Mouse (Mus musculus) kidney, embryonic 15.5 days (tissue): Measurements from ENCODE around the gene Alg3. TPM values are rescaled to one million over a fixed set of nuclear protein-coding genes. Genes with fewer than 3 reads are reported as not detected.
A peak's percentile ranks its signal among the peaks of the same experiment; 100 is the strongest.

Source experiments
- ATAC-seq: fragments of 200-750 bp; cut with Nextera tagmentation; replicated peaks from 2 replicates; pipeline ENCODE4 v1.8.0; 2017; ENCODE audit warnings: moderate TSS enrichment; ENCODE audit not compliant: low FRiP score
- H3K27ac ChIP-seq: fragments of 300-500 bp; sonication (generic); 2 replicates; pipeline ENCODE4 v1.5.1; 2015; ENCODE audit warnings: mild to moderate bottlenecking, inconsistent platforms
- H3K27me3 ChIP-seq: fragments of 300-500 bp; sonication (generic); 2 replicates; pipeline ENCODE4 v1.6.1; 2015; ENCODE audit warnings: inconsistent platforms
- H3K36me3 ChIP-seq: fragments of 300-500 bp; sonication (generic); 2 replicates; pipeline ENCODE4 v1.6.1; 2015; ENCODE audit warnings: inconsistent platforms
- H3K4me1 ChIP-seq: fragments of 300-500 bp; sonication (generic); 2 replicates; pipeline ENCODE4 v1.6.1; 2015; ENCODE audit warnings: inconsistent platforms
- H3K4me2 ChIP-seq: fragments of 300-500 bp; sonication (generic); 2 replicates; pipeline ENCODE4 v1.6.1; 2015; ENCODE audit warnings: moderate library complexity, mild to moderate bottlenecking, inconsistent platforms
- H3K4me3 ChIP-seq: fragments of 300-500 bp; sonication (generic); replicated peaks from 2 replicates; pipeline ENCODE4 v1.5.1; 2015; ENCODE audit warnings: mild to moderate bottlenecking, inconsistent platforms
- H3K9ac ChIP-seq: fragments of 300-500 bp; sonication (generic); 2 replicates; pipeline ENCODE4 v1.6.1; 2015; ENCODE audit warnings: mild to moderate bottlenecking, inconsistent platforms
- H3K9me3 ChIP-seq: fragments of 300-500 bp; sonication (generic); replicated peaks from 2 replicates; pipeline ENCODE4 v1.6.1; 2016; ENCODE audit warnings: inconsistent platforms
- WGBS: fragments of 180-500 bp; shearing (Covaris S2); methylation state at CpG from one replicate; pipeline ENCODE4 v1.1.7; 2015; ENCODE audit warnings: mixed read lengths; 5-methylcytosine and 5-hydroxymethylcytosine counted together
- microRNA counts: library from miRNA; unstranded; fragments of <30 nt; microRNA quantifications from one replicate; lab custom pipeline; 2016
- microRNA-seq: library from miRNA; unstranded; fragments of <30 nt; microRNA quantifications from one replicate; pipeline ENCODE4, GENCODE M21; 2016
- polyA plus RNA-seq: library from polyadenylated mRNA; unstranded; fragments of >200 nt; fragmentation: Nextera tagmentation; extraction: Ambion mirVana; gene quantifications from 2 replicates; pipeline ENCODE4 v1.2.1, GENCODE M21; 2015

Alg3 gene
- polyA plus RNA-seq, 1 experiment from 2014 or later, result 43.8 TPM

DNA sequence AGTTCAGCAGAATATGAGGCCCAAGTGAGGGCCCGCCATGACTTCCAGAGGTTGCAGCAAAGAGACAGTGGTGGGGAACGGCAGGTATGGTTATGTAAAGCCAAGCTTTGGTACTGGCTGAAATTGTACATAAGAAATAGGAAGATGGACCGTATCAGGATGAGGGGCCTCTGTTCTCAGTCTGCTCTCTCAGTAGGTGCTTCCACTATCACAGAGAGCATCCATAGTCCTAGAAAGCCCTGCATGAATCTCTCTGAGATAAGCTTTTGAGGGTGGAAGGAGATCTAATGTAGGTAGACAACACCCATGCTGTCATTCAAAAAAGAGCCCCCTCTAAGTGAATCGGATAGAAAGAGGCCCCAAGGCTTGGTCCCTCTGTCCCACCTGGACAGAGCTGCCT, 15.8 kb downstream of the Alg3 start:
- Histone ChIP-seq H3K27ac (no peak overlapping the region), H3K9ac (no peak overlapping the region), H3K4me3 (no peak overlapping the region), H3K9me3 (no peaks in the 10 kb centered on the region), H3K36me3 (no peaks in the 10 kb centered on the region), H3K27me3 (peaks cover 44% of the 10 kb centered on the region), H3K4me2 (no peak overlapping the region), H3K4me1 (peaks cover 8% of the 10 kb centered on the region)
- ATAC-seq, result no peak
- WGBS, result 92% methylated on average over 4 of the region's 4 CpGs

DNA sequence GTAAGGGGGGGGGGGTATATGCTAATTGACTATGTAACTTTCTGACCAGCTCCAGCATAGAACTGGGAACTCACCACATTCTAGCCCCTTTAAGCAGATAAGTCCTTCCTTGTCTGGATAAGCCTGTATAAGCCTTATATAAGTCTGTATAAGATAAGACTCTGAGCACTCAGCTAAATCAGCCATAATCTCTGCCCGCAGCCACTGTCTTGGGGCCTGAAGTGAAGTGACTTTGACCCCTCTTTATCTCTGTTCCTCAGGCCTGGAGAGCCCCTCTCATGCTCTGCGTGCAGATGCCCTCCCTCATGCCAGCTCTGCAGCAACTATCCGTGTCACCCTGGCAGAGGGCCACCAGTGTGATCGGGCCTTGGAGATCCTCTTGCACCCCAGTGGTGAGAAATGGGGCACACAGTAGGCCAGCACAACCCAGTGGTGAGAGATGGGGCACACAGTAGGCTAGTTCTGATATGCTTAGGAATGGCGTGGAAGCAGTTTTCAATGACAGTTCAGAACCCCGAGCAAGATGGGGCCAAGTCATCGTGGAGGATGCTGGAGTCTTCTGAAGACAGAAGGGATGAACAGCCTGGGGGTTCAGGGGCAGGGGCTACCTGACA, 16.4 kb downstream of the Alg3 start:
- H3K9ac ChIP-seq, result no peak overlapping the region
- no peak overlapping the region for H3K27ac ChIP-seq
- no peak overlapping the region for H3K4me2 ChIP-seq
- H3K36me3 ChIP-seq, result no peaks in the 10 kb centered on the region
- no peak overlapping the region for H3K4me3 ChIP-seq
- H3K9me3 ChIP-seq, result no peaks in the 10 kb centered on the region
- H3K27me3 ChIP-seq, result peaks cover 49% of the 10 kb centered on the region
- H3K4me1 ChIP-seq, result peaks cover 14% of the 10 kb centered on the region
- ATAC-seq, result no peak
- WGBS, result 83% methylated on average over 7 of the region's 7 CpGs

DNA sequence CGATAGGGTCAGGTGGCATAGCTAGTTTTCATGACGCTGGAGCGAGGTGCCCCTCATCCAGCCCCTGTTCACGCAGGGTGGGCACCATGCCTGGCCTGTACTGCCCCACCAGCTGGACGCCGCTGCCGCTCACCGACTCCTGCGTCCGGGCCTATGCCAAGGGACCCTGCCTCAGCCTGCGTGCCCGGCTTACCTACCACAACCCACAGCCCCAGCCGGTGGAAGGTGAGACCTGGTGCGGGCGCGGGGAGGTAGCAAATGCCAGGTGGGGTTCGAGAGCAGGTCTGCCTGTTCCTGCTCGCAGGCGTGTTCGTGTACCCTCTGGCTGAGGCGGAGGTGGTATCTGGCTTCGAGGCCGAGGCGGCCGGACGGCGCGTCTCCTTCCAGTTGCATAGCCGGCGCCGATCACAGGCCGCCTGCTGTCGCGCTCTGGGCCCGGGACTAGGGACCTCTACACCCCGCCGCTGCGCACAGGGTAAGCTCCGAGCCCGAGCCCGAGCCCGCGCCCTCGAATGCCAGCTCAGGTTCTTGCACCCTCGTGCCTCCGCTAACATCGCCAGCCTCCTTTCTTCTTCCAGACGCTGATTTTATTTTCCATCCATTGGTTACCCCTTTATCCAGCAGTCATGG, 20.3 kb downstream of the Alg3 start:
- H3K9ac ChIP-seq, result no peak overlapping the region
- H3K4me2 ChIP-seq, result peak overlapping the region; percentile 97
- peaks cover 26% of the 10 kb centered on the region for H3K4me1 ChIP-seq
- H3K27me3 ChIP-seq, result peaks cover 71% of the 10 kb centered on the region
- H3K4me3 ChIP-seq, result peak overlapping the region; percentile 53
- 4% methylated on average over 48 of the region's 48 CpGs for WGBS
- ATAC-seq, result peak; percentile 30; the same call in 1 of the 2 replicates
- no peak overlapping the region for H3K27ac ChIP-seq
- H3K9me3 ChIP-seq, result no peaks in the 10 kb centered on the region
- no peaks in the 10 kb centered on the region for H3K36me3 ChIP-seq

DNA sequence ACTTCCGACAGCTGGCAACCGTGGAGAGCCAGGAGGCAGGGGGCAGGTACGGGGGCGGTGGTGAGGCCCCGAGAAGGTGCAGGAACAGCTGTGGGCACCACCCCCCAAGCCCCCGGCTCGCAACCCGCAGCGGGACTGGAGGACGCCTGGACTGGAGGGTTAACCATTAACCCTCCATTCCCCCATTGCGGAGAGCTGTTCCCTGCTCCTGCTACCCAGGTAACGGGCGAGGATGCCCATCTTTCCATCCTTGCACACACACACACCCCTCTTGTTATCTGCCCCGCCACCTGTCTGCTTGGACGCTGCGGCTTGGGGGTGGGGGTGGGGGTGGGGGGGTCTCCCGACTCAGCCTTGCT, 20.9 kb downstream of the Alg3 start:
- no peaks in the 10 kb centered on the region for H3K36me3 ChIP-seq
- H3K4me2 ChIP-seq, result peak overlapping the region; percentile 97
- ATAC-seq, result peak; percentile 31; the same call in 1 of the 2 replicates
- H3K9ac ChIP-seq, result no peak overlapping the region
- peaks cover 71% of the 10 kb centered on the region for H3K27me3 ChIP-seq
- WGBS, result 3% methylated on average over 17 of the region's 17 CpGs
- H3K9me3 ChIP-seq, result no peaks in the 10 kb centered on the region
- peaks cover 26% of the 10 kb centered on the region for H3K4me1 ChIP-seq
- no peak overlapping the region for H3K27ac ChIP-seq
- peak overlapping the region; percentile 53 for H3K4me3 ChIP-seq

DNA sequence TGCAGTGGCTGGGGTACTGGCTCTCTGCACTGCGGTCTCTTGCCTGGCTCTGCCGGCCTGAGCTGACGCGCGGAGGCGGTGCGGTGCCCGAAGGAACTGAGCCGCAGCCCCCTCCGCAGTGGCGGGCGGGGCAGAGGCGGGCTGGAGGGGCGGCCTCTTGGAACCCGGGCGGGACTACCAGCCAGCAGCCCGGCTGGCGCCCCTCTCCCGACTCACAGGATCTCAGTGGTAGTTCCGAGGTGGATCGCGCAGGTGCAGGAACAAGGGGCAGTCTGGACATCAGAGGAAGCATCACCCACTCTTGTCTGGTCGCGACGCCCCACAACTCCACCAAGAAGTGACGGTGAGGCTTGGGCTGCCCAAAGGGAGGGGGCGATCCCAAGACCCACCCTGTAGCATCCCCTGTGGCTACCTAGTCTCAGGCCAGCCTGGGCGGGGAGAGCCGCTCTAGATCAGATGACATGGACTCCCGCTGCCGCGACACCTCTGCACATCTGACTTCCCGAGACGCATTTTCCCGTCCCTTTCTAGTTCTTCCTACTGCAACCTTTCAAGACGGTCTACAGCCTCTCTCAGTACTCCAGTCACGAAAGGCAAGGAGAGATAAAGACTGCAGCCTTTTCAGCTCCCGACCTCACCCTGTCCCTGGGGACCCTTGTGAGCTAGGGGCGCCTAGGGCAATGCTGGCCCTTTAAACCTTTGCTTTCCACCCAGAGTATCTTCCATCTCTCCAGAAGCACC, 21.4 kb downstream of the Alg3 start:
- under 1% methylated on average over 39 of the region's 39 CpGs for WGBS

DNA sequence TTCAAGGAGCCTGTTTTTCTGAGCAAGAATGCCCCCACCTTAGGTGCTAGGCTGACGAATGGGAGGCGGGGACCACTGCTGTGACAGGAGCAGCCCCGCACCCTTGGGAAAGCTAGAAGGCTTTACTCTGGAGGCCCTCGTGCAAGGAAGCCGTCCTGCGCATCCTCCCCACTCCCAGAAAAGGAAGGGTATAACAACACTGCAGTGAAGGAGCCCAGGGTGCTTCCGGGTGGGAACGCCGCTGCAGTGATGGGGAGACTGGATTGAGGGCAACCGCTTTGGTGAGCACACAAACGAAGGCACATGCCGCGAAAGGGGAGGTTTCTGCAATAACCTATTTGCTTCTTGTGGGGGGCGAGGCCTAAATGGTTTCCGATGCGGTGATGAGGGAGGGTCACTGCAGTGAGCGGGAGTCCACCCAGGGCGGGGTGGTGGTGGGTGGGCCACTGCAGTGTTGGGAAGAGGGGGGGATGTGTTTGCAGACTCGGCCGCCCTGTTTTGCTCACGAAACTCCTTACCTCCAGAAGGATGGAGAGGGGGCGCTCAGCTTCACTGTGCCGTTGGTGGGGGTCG, 22.1 kb downstream of the Alg3 start, which contains the start of gene Vwa5b2:
TSS of gene Vwa5b2 (plus strand) at position 106 of the 573 bp plus-strand sequence.
- under 1% methylated on average over 24 of the region's 24 CpGs for WGBS
- peak within 1 kb of the TSS; percentile 48 for H3K9ac ChIP-seq
- H3K4me2 ChIP-seq, result peak within 1 kb of the TSS; percentile 97
- H3K27ac ChIP-seq, result no peak within 1 kb of the TSS
- peak within 1 kb of the TSS; percentile 53 for H3K4me3 ChIP-seq
- H3K9me3 ChIP-seq, result no peaks in the 10 kb centered on the region
- H3K36me3 ChIP-seq, result no peaks in the 10 kb centered on the region
- peak; percentile 42 for ATAC-seq
- H3K27me3 ChIP-seq, result peaks cover 64% of the 10 kb centered on the region
- H3K4me1 ChIP-seq, result peaks cover 26% of the 10 kb centered on the region

More for the DNA sequence above, 21.4 kb downstream of the Alg3 start:
- peak overlapping the region; percentile 97 for H3K4me2 ChIP-seq
- H3K36me3 ChIP-seq, result no peaks in the 10 kb centered on the region
- peak; percentile 83 for ATAC-seq
- H3K9ac ChIP-seq, result peak overlapping the region; percentile 48
- H3K4me3 ChIP-seq, result peak overlapping the region; percentile 53
- H3K4me1 ChIP-seq, result peaks cover 26% of the 10 kb centered on the region
- H3K27me3 ChIP-seq, result peaks cover 68% of the 10 kb centered on the region
- H3K9me3 ChIP-seq, result no peaks in the 10 kb centered on the region
- H3K27ac ChIP-seq, result no peak overlapping the region

DNA sequence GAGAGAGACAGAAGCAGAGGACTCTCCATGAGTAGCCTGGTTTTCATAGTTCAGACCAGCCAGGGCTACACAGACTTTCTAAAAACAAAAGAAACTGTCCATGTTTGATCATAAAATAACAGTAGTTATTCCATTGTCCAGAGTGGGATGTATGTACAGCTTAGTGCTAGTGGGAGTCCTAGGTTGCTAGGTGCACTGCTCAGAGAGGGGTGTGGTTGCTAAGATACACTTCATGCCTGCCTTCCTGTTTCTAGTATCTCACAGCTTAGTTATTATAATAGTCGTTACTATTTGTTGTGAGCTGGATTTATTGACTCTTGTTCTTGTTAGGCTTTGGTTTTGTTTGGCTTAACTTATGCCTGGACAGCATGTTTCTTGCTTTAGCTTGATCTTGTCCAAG, 46.5 kb downstream of the Alg3 start:
- Histone ChIP-seq H3K4me3 (no peak overlapping the region), H3K4me2 (no peak overlapping the region), H3K36me3 (peaks cover 33% of the 10 kb centered on the region), H3K27ac (no peak overlapping the region), H3K9me3 (no peaks in the 10 kb centered on the region), H3K4me1 (no peaks in the 10 kb centered on the region), H3K9ac (no peak overlapping the region), H3K27me3 (no peaks in the 10 kb centered on the region)
- no peak for ATAC-seq
- WGBS, result 55% methylated on average over 1 of the region's 1 CpGs

DNA sequence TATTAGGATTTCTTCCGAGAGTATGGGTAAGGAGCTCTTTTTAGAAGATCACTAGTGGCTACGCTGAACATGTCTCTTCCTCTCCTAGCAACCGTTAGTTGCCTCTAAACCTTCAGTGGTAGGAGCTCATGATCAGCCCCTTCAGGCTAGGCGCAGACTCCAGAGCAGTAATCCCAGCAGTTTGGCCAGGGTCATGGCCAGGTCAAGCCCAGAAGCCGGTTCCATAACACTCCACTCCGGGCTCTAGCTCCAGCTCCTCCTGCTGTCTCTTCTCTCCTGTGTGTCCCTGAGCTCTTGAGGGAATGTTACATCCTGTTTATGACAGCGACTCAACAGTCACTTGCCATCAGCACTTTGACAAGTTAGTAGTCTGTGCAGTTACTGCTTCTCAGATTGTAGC, 54.2 kb downstream of the Alg3 start:
- H3K36me3 ChIP-seq, result peaks cover 95% of the 10 kb centered on the region

More for the DNA sequence above, 54.2 kb downstream of the Alg3 start:
- H3K9ac ChIP-seq, result no peak overlapping the region
- H3K4me1 ChIP-seq, result no peaks in the 10 kb centered on the region
- H3K27ac ChIP-seq, result no peak overlapping the region
- no peak for ATAC-seq
- 64% methylated on average over 7 of the region's 7 CpGs for WGBS
- no peak overlapping the region for H3K4me2 ChIP-seq
- no peaks in the 10 kb centered on the region for H3K27me3 ChIP-seq
- no peak overlapping the region for H3K4me3 ChIP-seq
- no peaks in the 10 kb centered on the region for H3K9me3 ChIP-seq

MicroRNA genes within 50 kb of the gene (microRNA counts, 519-probe panel; counts per million panel counts)
- 2,797 counts per million, percentile 69 among the panel's probes with 10 or more counts for microRNA mmu-miR-1224 (lab: Ali Mortazavi, UCI)

Small RNA genes lying within 50 kb of the gene (microRNA-seq; reads per million reads assigned to microRNA genes)
- 1.2 reads per million for gene Mir1224

Other genes starting within 250 kb of the Alg3 start
- 56.1 and 63.1 TPM in 2 replicates for gene Abcc5, start 185.3 kb downstream of the Alg3 start, polyA plus RNA-seq
- 108 and 121 TPM in 2 replicates for gene Eif2b5, start 112.9 kb downstream of the Alg3 start, polyA plus RNA-seq
- gene Dvl3, start 94.8 kb downstream of the Alg3 start, polyA plus RNA-seq, result 25.0 and 27.9 TPM in 2 replicates
- 633 and 651 TPM in 2 replicates for gene Ap2m1, start 76.3 kb downstream of the Alg3 start, polyA plus RNA-seq
- 52.6 and 64.5 TPM in 2 replicates for gene Abcf3, start 63.2 kb downstream of the Alg3 start, polyA plus RNA-seq
- 1.6 and 1.7 TPM in 2 replicates for gene Vwa5b2, start 22.3 kb downstream of the Alg3 start, polyA plus RNA-seq
- gene Eef1akmt4, start 142 bp downstream of the Alg3 start, polyA plus RNA-seq, result 32.4 TPM in 2 replicates
- gene Gm49333, start 125 bp downstream of the Alg3 start, polyA plus RNA-seq, result not detected in 2 replicates
- 1.4 and 1.5 TPM in 2 replicates for gene Camk2n2, start 9.6 kb upstream of the Alg3 start, polyA plus RNA-seq
- 4.0 TPM in 2 replicates for gene Ece2, start 18.1 kb upstream of the Alg3 start, polyA plus RNA-seq
- gene Psmd2, start 39.9 kb upstream of the Alg3 start, polyA plus RNA-seq, result 330 and 353 TPM in 2 replicates
- 187 and 208 TPM in 2 replicates for gene Eif4g1, start 56.6 kb upstream of the Alg3 start, polyA plus RNA-seq
- 6.4 and 6.7 TPM in 2 replicates for gene Fam131a, start 81.5 kb upstream of the Alg3 start, polyA plus RNA-seq
- gene Polr2h, start 105.9 kb upstream of the Alg3 start, polyA plus RNA-seq, result 116 and 120 TPM in 2 replicates
- gene Clcn2, start 106.0 kb upstream of the Alg3 start, polyA plus RNA-seq, result 16.3 and 20.1 TPM in 2 replicates
- 4.6 and 7.4 TPM in 2 replicates for gene Chrd, start 121.4 kb upstream of the Alg3 start, polyA plus RNA-seq
- gene Thpo, start 122.8 kb upstream of the Alg3 start, polyA plus RNA-seq, result 1.2 TPM in 2 replicates